Comparison of ENCODE assay signal across 29 mouse cellular contexts in the genomic region with DNA sequence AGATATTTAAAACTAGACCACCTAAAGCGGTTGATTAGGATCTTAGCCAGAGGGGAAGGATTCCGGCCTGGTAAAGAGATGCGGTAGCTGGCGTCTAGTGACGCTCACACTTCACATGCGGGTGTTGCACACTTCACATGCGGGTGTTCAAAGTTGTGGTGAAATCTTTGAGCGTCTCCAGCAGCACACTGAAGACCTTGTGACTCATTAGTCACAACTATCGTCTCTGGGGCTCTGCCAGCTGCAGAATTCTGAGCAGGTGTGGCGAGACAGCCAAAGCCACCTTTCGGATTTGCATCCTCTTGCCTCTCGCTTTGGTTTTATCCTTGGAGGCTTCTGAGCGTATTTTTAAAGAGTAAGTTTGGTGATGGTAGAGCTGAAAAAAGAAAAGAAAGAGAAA. TPM values are rescaled to one million over a fixed set of nuclear protein-coding genes. Genes with fewer than 3 reads are reported as not detected.
"Had no signal": no experiment of that assay in that cellular context is flagged by ENCODE, and none has a peak within 500 bp of the region (broad histone marks: within the 10 kb centered on the region; RNA-seq: fewer than 3 reads in every experiment).

No protein-coding gene starts in this region.

- H3K4me1 ChIP-seq: liver, embryonic 13.5 days; liver, embryonic 15.5 days; lung, embryonic 15.5 days; midbrain, embryonic 10.5 days; midbrain, embryonic 12.5 days; neural tube, embryonic 13.5 days; neural tube, embryonic 15.5 days had no signal

- H3K27me3 ChIP-seq: liver, embryonic 13.5 days; liver, embryonic 15.5 days; lung, embryonic 15.5 days; midbrain, embryonic 12.5 days; neural tube, embryonic 13.5 days; neural tube, embryonic 15.5 days had no signal

- H3K27ac ChIP-seq: liver, embryonic 13.5 days; liver, embryonic 15.5 days; lung, embryonic 15.5 days; macrophage; midbrain, embryonic 10.5 days; midbrain, embryonic 12.5 days; neural tube, embryonic 13.5 days; neural tube, embryonic 15.5 days had no signal

- H3K4me2 ChIP-seq: liver, embryonic 13.5 days; liver, embryonic 15.5 days; lung, embryonic 15.5 days; midbrain, embryonic 12.5 days; neural tube, embryonic 13.5 days; neural tube, embryonic 15.5 days had no signal

- DNase-seq: liver, embryonic 13.5 days; liver, postnatal 0 days; lung, adult 2 months; midbrain, embryonic 14.5 days; retina, postnatal 1 day; right cerebral cortex, adult 18-20 months; right cerebral cortex, postnatal 25 days; right cerebral cortex, postnatal 4 days; spleen, adult 18-20 months; thymus, adult 18-20 months; thymus, postnatal 14 days; thymus, postnatal 4 days had no signal

- ATAC-seq: liver, postnatal 0 days; midbrain, embryonic 16.5 days had no signal

- H3K9ac ChIP-seq: liver, embryonic 13.5 days; liver, embryonic 15.5 days; liver, postnatal 0 days; lung, embryonic 15.5 days; midbrain, embryonic 12.5 days; neural tube, embryonic 13.5 days; neural tube, embryonic 15.5 days had no signal

- H3K4me3 ChIP-seq: liver, embryonic 13.5 days; liver, embryonic 15.5 days; lung, embryonic 15.5 days; midbrain, embryonic 10.5 days; midbrain, embryonic 12.5 days; myocyte; neural tube, embryonic 13.5 days; neural tube, embryonic 15.5 days had no signal

- H3K36me3 ChIP-seq: liver, embryonic 13.5 days; liver, embryonic 15.5 days; lung, embryonic 15.5 days; midbrain, embryonic 10.5 days; midbrain, embryonic 12.5 days; neural tube, embryonic 13.5 days; neural tube, embryonic 15.5 days had no signal

- H3K9me3 ChIP-seq: liver, embryonic 13.5 days; liver, embryonic 15.5 days; lung, embryonic 15.5 days; midbrain, embryonic 10.5 days; midbrain, embryonic 12.5 days; neural tube, embryonic 13.5 days; neural tube, embryonic 15.5 days had no signal

RNA-seq across cellular contexts. Expression of a gene that starts 47.6 kb away (rescaled TPM):
- total RNA-seq: megakaryocyte progenitor cell, adult 5-6 weeks; megakaryocyte-erythroid progenitor cell, adult 5-6 weeks had no signal
- polyA plus RNA-seq: liver, embryonic 13.5 days; liver, embryonic 15.5 days; liver, postnatal 0 days; lung, adult 2 months; lung, embryonic 15.5 days; macrophage; midbrain, embryonic 10.5 days; midbrain, embryonic 12.5 days; midbrain, embryonic 14.5 days; midbrain, embryonic 16.5 days; neural tube, embryonic 11.5 days; neural tube, embryonic 13.5 days; neural tube, embryonic 15.5 days; small intestine, adult 2 months; stomach, embryonic 14.5 days; stomach, embryonic 16.5 days; thymus, postnatal 0 days; urinary bladder, adult 2 months had no signal
